Comparison of ENCODE assay signal across 10 mouse cellular contexts in genomic region chr5:118145999-118146679, GRCm38 (mm10). TPM values are rescaled to one million over a fixed set of nuclear protein-coding genes. Genes with fewer than 3 reads are reported as not detected.
DNase-seq lines count a peak whose midpoint lies in the region; ATAC-seq lines count a peak whose summit lies in the region.
"Had no signal": no experiment of that assay in that cellular context is flagged by ENCODE, and none has a peak within 500 bp of the region (broad histone marks: within the 10 kb centered on the region; RNA-seq: fewer than 3 reads in every experiment).

No protein-coding gene starts in this region.

- H3K4me1 ChIP-seq in heart, embryonic 15.5 days (replicated peaks): peaks cover 57% of the 10 kb centered on the region
- peaks cover 68% of the 10 kb centered on the region for H3K4me1 ChIP-seq in neural tube, embryonic 13.5 days (replicated peaks)

- peak; percentile 36 to 38 for DNase-seq in cerebellum, postnatal 36 days
- DNase-seq in lung, postnatal 10 days: peak; percentile 39
- no peak for DNase-seq in lung, postnatal 25 days (ENCODE audit: low spot score)
- no peak for DNase-seq in retina, embryonic 14.5 days (ENCODE audit: low spot score)
- DNase-seq in thymus, postnatal 25 days: no peak
- DNase-seq: left cerebral cortex, postnatal 4 days had no signal

- ATAC-seq in cerebellum, adult (ENCODE audit: insufficient number of reproducible peaks, low FRiP score, low TSS enrichment): no peak
- peak; percentile 42 for ATAC-seq in heart, embryonic 15.5 days (replicated peaks; ENCODE audit: insufficient number of reproducible peaks, insufficient read depth, low FRiP score, low read depth)
- no peak for ATAC-seq in neural tube, embryonic 13.5 days (ENCODE audit: low read depth)

- peak overlapping the region; percentile 60 for H3K27ac ChIP-seq in heart, embryonic 15.5 days
- H3K27ac ChIP-seq in neural tube, embryonic 13.5 days (replicated peaks): peak overlapping the region; percentile 86

- H3K27me3 ChIP-seq in heart, embryonic 15.5 days: no peaks in the 10 kb centered on the region
- no peaks in the 10 kb centered on the region for H3K27me3 ChIP-seq in neural tube, embryonic 13.5 days

- no peak overlapping the region for H3K4me3 ChIP-seq in heart, embryonic 15.5 days
- no peak overlapping the region for H3K4me3 ChIP-seq in neural tube, embryonic 13.5 days

- H3K4me2 ChIP-seq in heart, embryonic 15.5 days: peak overlapping the region; percentile 38
- H3K4me2 ChIP-seq in neural tube, embryonic 13.5 days: peak overlapping the region; percentile 21; the same call in 1 of the 2 replicates

- no peaks in the 10 kb centered on the region for H3K9me3 ChIP-seq in heart, embryonic 15.5 days (replicated peaks)
- H3K9me3 ChIP-seq in neural tube, embryonic 13.5 days: no peaks in the 10 kb centered on the region

- WGBS in heart, embryonic 15.5 days: 31% methylated on average over 15 of the region's 15 CpGs
- 59% methylated on average over 15 of the region's 15 CpGs for WGBS in neural tube, embryonic 13.5 days

- H3K9ac ChIP-seq in heart, embryonic 15.5 days: no peak overlapping the region
- H3K9ac ChIP-seq in neural tube, embryonic 13.5 days: peak overlapping the region; percentile 50; the same call in 1 of the 2 replicates

- peaks cover 18% of the 10 kb centered on the region for H3K36me3 ChIP-seq in heart, embryonic 15.5 days
- peaks cover 24% of the 10 kb centered on the region for H3K36me3 ChIP-seq in neural tube, embryonic 13.5 days

RNA-seq across cellular contexts. Expression of gene Fbxw8, which starts 9.1 kb away (rescaled TPM):
- polyA plus RNA-seq in heart, embryonic 15.5 days (2015; fragmentation: Nextera tagmentation; extraction: Ambion mirVana): 18.1 and 23.5 TPM in 2 replicates
- 25.1 and 25.5 TPM in 2 replicates for polyA plus RNA-seq in neural tube, embryonic 13.5 days (2015; fragmentation: Nextera tagmentation; extraction: Ambion mirVana)

RNA-seq across cellular contexts. Expression of gene Hrk, which starts 18.3 kb away (rescaled TPM):
- polyA plus RNA-seq in heart, embryonic 15.5 days (2015; fragmentation: Nextera tagmentation; extraction: Ambion mirVana): 0.03 and 0.13 TPM in 2 replicates
- 3.3 and 3.4 TPM in 2 replicates for polyA plus RNA-seq in neural tube, embryonic 13.5 days (2015; fragmentation: Nextera tagmentation; extraction: Ambion mirVana)
- polyA plus RNA-seq: large intestine, adult 2 months had no signal

Comparison
In these comparisons a context has a peak if more than half of its experiments do, and no peak if none do; other contexts are left out.
1. DNase-seq: peak in cerebellum, postnatal 36 days (2 of 2) and lung, postnatal 10 days (single experiment); none in lung, postnatal 25 days (single experiment), retina, embryonic 14.5 days (single experiment) and thymus, postnatal 25 days (single experiment).